Mouse (Mus musculus) hindbrain, embryonic 11.5 days (tissue): ENCODE results near the gene Fbxw4. TPM values are rescaled to one million over a fixed set of nuclear protein-coding genes. Genes with fewer than 3 reads are reported as not detected.

Experiments
- ATAC-seq: fragments of 200-750 bp; cut with Nextera tagmentation; 2 replicates; pipeline ENCODE4 v1.8.0; 2017; ENCODE audit warnings: mild to moderate bottlenecking, moderate TSS enrichment, moderate library complexity; ENCODE audit not compliant: low FRiP score
- DNase-seq: peaks from one replicate; pipeline ENCODE4 v3.0.0-alpha.2; 2015; ENCODE audit warnings: low spot score
- H3K27ac ChIP-seq: fragments of 300-500 bp; sonication (generic); 2 replicates; pipeline ENCODE4 v1.5.1; 2014; ENCODE audit warnings: mild to moderate bottlenecking, low read depth, low read length
- H3K27me3 ChIP-seq: fragments of 300-500 bp; sonication (generic); 2 replicates; pipeline ENCODE4 v1.6.1; 2014; ENCODE audit warnings: mild to moderate bottlenecking, low read length, moderate library complexity, mixed read lengths; ENCODE audit not compliant: control insufficient read depth, insufficient read depth
- H3K36me3 ChIP-seq: fragments of 300-500 bp; sonication (generic); 2 replicates; pipeline ENCODE4 v1.6.1; 2014; ENCODE audit warnings: mild to moderate bottlenecking, low read length, moderate library complexity, mixed read lengths; ENCODE audit not compliant: control insufficient read depth, insufficient read depth
- H3K4me1 ChIP-seq: fragments of 300-500 bp; sonication (generic); replicated peaks from 2 replicates; pipeline ENCODE4 v1.6.1; 2014; ENCODE audit warnings: low read length, mixed read lengths; ENCODE audit not compliant: control insufficient read depth, insufficient read depth
- H3K4me2 ChIP-seq: fragments of 300-500 bp; sonication (generic); replicated peaks from 2 replicates; pipeline ENCODE4 v1.6.1; 2014; ENCODE audit warnings: mild to moderate bottlenecking, low read depth, low read length
- H3K4me3 ChIP-seq: fragments of 300-500 bp; sonication (generic); 2 replicates; pipeline ENCODE4 v1.5.1; 2014; ENCODE audit warnings: low read depth, low read length
- H3K9ac ChIP-seq: fragments of 300-500 bp; sonication (generic); 2 replicates; pipeline ENCODE4 v1.6.1; 2014; ENCODE audit warnings: low read depth, low read length
- H3K9me3 ChIP-seq: fragments of 300-500 bp; sonication (generic); 2 replicates; pipeline ENCODE4 v1.6.1; 2016; ENCODE audit warnings: low read length; ENCODE audit not compliant: control insufficient read depth
- WGBS: fragments of 180-500 bp; shearing (Covaris S2); extraction: QIAGEN DNeasy Blood & Tissue Kit; methylation state at CpG from one replicate; pipeline ENCODE4 v1.1.7; 2014; 5-methylcytosine and 5-hydroxymethylcytosine counted together
- polyA plus RNA-seq: library from polyadenylated mRNA; unstranded; fragments of >200 nt; fragmentation: Nextera tagmentation; extraction: Ambion mirVana; gene quantifications from 2 replicates; pipeline ENCODE4 v1.2.1, GENCODE M21; 2014

Gene Fbxw4
- polyA plus RNA-seq, 1 experiment from 2014 or later, result 3.5 TPM

- Histone ChIP-seq H3K9ac (no peak overlapping the region), H3K4me1 (no peaks in the 10 kb centered on the region), H3K4me2 (no peak overlapping the region), H3K36me3 (no peaks in the 10 kb centered on the region), H3K9me3 (no peaks in the 10 kb centered on the region), H3K27me3 (peaks cover 1% of the 10 kb centered on the region), H3K27ac (no peak overlapping the region), H3K4me3 (no peak overlapping the region)
- no peak for ATAC-seq
- 79% methylated on average over 10 of the region's 10 CpGs for WGBS
- DNase-seq, result no peak
Observed at GRCm38 (mm10) chr19:45683676-45684075, 23.6 kb upstream of the Fbxw4 start.

- Histone ChIP-seq H3K27ac (no peak overlapping the region), H3K4me1 (no peaks in the 10 kb centered on the region), H3K4me2 (no peak overlapping the region), H3K9ac (no peak overlapping the region), H3K27me3 (peaks cover 14% of the 10 kb centered on the region), H3K36me3 (no peaks in the 10 kb centered on the region), H3K4me3 (no peak overlapping the region), H3K9me3 (no peaks in the 10 kb centered on the region)
- DNase-seq (no peak), ATAC-seq (no peak)
- 67% methylated on average over 3 of the region's 3 CpGs for WGBS
Observed at GRCm38 (mm10) chr19:45680495-45681130, 20.5 kb upstream of the Fbxw4 start.

GRCm38 (mm10) chr19:45676723-45677269 lies 16.7 kb upstream of the Fbxw4 start:
- Histone ChIP-seq H3K36me3 (no peaks in the 10 kb centered on the region), H3K4me3 (peak overlapping the region; percentile 25; the same call in 1 of the 2 replicates), H3K9ac (no peak overlapping the region), H3K27ac (no peak overlapping the region), H3K4me1 (no peaks in the 10 kb centered on the region), H3K4me2 (peak overlapping the region; percentile 58), H3K9me3 (no peaks in the 10 kb centered on the region), H3K27me3 (peaks cover 18% of the 10 kb centered on the region)
- DNase-seq (peak; percentile 46), ATAC-seq (no peak)
- 2% methylated on average over 15 of the region's 16 CpGs for WGBS

GRCm38 (mm10) chr19:45675720-45676581 lies 15.8 kb upstream of the Fbxw4 start:
- Histone ChIP-seq H3K4me1 (no peaks in the 10 kb centered on the region), H3K4me3 (peak overlapping the region; percentile 25), H3K4me2 (peak overlapping the region; percentile 58), H3K27ac (no peak overlapping the region), H3K9me3 (no peaks in the 10 kb centered on the region), H3K27me3 (peaks cover 18% of the 10 kb centered on the region), H3K9ac (peak overlapping the region; percentile 28), H3K36me3 (no peaks in the 10 kb centered on the region)
- ATAC-seq (no peak), DNase-seq (peak; percentile 64)
- under 1% methylated on average over 38 of the region's 38 CpGs for WGBS

GRCm38 (mm10) chr19:45675196-45675595 lies 15.1 kb upstream of the Fbxw4 start:
- peaks cover 18% of the 10 kb centered on the region for H3K27me3 ChIP-seq
- DNase-seq (peak; percentile 30), ATAC-seq (no peak)
- H3K4me2 ChIP-seq, result peak overlapping the region; percentile 58; the same call in 1 of the 2 replicates
- 14% methylated on average over 5 of the region's 5 CpGs for WGBS
- H3K4me1 ChIP-seq, result no peaks in the 10 kb centered on the region
- no peak overlapping the region for H3K9ac ChIP-seq
- no peak overlapping the region for H3K27ac ChIP-seq
- H3K4me3 ChIP-seq, result no peak overlapping the region; the same call in 1 of the 2 replicates
- H3K9me3 ChIP-seq, result no peaks in the 10 kb centered on the region
- no peaks in the 10 kb centered on the region for H3K36me3 ChIP-seq

GRCm38 (mm10) chr19:45672971-45673370 lies 12.9 kb upstream of the Fbxw4 start:
- Histone ChIP-seq H3K9me3 (no peaks in the 10 kb centered on the region), H3K4me2 (no peak overlapping the region), H3K4me1 (no peaks in the 10 kb centered on the region), H3K27me3 (peaks cover 16% of the 10 kb centered on the region), H3K27ac (no peak overlapping the region), H3K36me3 (no peaks in the 10 kb centered on the region), H3K9ac (no peak overlapping the region), H3K4me3 (no peak overlapping the region)
- WGBS, result 89% methylated on average over 9 of the region's 9 CpGs
- no peak for ATAC-seq
- no peak for DNase-seq

- no peak for DNase-seq
- WGBS, result 99% methylated on average over 4 of the region's 4 CpGs
- Histone ChIP-seq H3K4me1 (no peaks in the 10 kb centered on the region), H3K27ac (no peak overlapping the region), H3K4me3 (no peak overlapping the region), H3K27me3 (no peaks in the 10 kb centered on the region; the same call in 1 of the 2 replicates), H3K9ac (no peak overlapping the region), H3K9me3 (no peaks in the 10 kb centered on the region), H3K36me3 (no peaks in the 10 kb centered on the region), H3K4me2 (no peak overlapping the region)
- no peak for ATAC-seq
Observed at GRCm38 (mm10) chr19:45668986-45669385, 8.9 kb upstream of the Fbxw4 start.

- Histone ChIP-seq H3K36me3 (no peaks in the 10 kb centered on the region), H3K4me2 (no peak overlapping the region), H3K4me1 (0 out of 2 replicates have a peak, but pooled peaks cover 2% of the 10 kb centered on the region), H3K27me3 (0 out of 2 replicates have a peak, but pooled peaks cover 3% of the 10 kb centered on the region), H3K4me3 (no peak overlapping the region), H3K9ac (no peak overlapping the region), H3K27ac (no peak overlapping the region), H3K9me3 (no peaks in the 10 kb centered on the region)
- 55% methylated on average over 2 of the region's 2 CpGs for WGBS
- ATAC-seq (no peak), DNase-seq (no peak)
Observed at GRCm38 (mm10) chr19:45663851-45664250, 3.7 kb upstream of the Fbxw4 start.
